Mouse (Mus musculus) ES-Bruce4 (cell line): ENCODE measurements at regions not wholly inside any gene's neighbourhood (a gene's known extent, or its start where the extent isn't known, plus 50 kb on each side); places are given as distances from the start of the nearest gene placed in this dataset.

Source experiments
- CTCF ChIP-seq: IDR thresholded peaks from one replicate; pipeline ENCODE4 v1.8.1; 2011; ENCODE audit warnings: low read depth, low read length
- POLR2A ChIP-seq: IDR thresholded peaks from one replicate; pipeline ENCODE4 v1.8.1; 2011; ENCODE audit warnings: low read length; ENCODE audit not compliant: insufficient read depth

- no peak for TF ChIP-seq POLR2A
- no peak for TF ChIP-seq CTCF
Measured at GRCm38 (mm10) chr2:63452891-63453290, 268.8 kb upstream of the Kcnh7 start.
